Mouse (Mus musculus) brown adipose tissue, adult 24 weeks (tissue): Measurements from ENCODE around the gene 4930433I11Rik. TPM values are rescaled to one million over a fixed set of nuclear protein-coding genes. Genes with fewer than 3 reads are reported as not detected.
"Not testable (repeated sequence)": the region's sequence is repeated elsewhere in the genome, so short reads cannot be mapped to it uniquely, and the experiment has no call there.

ENCODE experiments used
- H3K27ac ChIP-seq: fragments of 200-500 bp; replicated peaks from 2 replicates; pipeline ENCODE4 v1.5.1; 2012; ENCODE audit warnings: low read depth, mild to moderate bottlenecking, low read length
- H3K4me1 ChIP-seq: fragments of 200-500 bp; 2 replicates; pipeline ENCODE4 v1.6.1; 2012; ENCODE audit warnings: low read length, mixed read lengths; ENCODE audit not compliant: control insufficient read depth, insufficient read depth, insufficient read length
- H3K4me3 ChIP-seq: fragments of 200-500 bp; 2 replicates; pipeline ENCODE4 v1.5.1; 2012; ENCODE audit warnings: low read depth, mild to moderate bottlenecking, low read length, moderate library complexity; ENCODE audit not compliant: insufficient read depth
- polyA plus RNA-seq: library from polyadenylated mRNA; stranded (reverse); fragments of >200 nt; gene quantifications from 2 replicates; pipeline ENCODE4 v1.2.4, GENCODE M21; 2012; ENCODE audit not compliant: missing spikeins, insufficient read depth, insufficient read length

Gene 4930433I11Rik
- not detected in 2 replicates for polyA plus RNA-seq

GRCm38 (mm10) chr7:40987243-40987642, at the start of gene 4930433I11Rik:
Gene 4930433I11Rik, plus strand, starts transcription at chr7:40987543.
- Histone ChIP-seq H3K4me1 (no peaks in the 10 kb centered on the region), H3K4me3 (no peak within 1 kb of the TSS), H3K27ac (no peak within 1 kb of the TSS)

GRCm38 (mm10) chr7:40939371-40939770, 48.0 kb upstream of the 4930433I11Rik start:
- no peaks in the 10 kb centered on the region for H3K4me1 ChIP-seq
- no peak overlapping the region for H3K4me3 ChIP-seq
- no peak overlapping the region for H3K27ac ChIP-seq

DNA sequence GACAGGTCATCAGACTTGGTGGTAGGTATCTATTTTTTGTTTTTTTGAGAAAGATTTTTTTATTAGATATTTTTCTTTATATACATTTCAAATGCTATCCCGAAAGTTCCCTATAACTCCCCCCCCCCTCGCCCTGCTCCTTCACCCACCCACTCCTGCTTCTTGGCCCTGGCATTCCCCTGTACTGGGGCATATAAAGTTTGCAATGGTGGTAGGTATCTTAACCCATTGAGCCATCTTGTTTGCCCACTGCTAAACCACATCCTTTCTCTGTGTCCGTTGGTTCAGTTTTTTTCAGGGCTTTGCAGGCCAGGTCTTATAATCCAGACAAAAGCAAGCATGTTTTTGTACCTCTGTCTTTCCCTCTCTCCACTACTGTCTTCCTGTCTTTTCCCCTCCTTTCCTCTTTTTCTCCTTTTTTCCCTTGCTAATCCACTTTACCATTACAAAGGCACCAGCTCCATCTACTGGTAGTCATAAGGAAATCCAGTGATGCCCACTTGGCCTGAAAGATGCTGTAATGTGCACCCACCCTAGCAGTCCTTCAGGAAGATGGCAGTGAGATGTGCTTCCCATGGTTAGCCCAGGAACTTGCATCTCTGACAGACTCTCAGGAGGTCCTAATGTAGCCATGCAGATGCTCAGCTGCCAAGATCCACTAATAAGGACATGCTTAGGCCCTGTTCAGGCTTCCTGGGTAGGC, 45.0 kb upstream of the 4930433I11Rik start:
- no peak overlapping the region for H3K27ac ChIP-seq
- no peak overlapping the region for H3K4me3 ChIP-seq
- no peaks in the 10 kb centered on the region for H3K4me1 ChIP-seq

- H3K27ac ChIP-seq, H3K4me1 ChIP-seq, H3K4me3 ChIP-seq: not testable (repeated sequence)
Observed at GRCm38 (mm10) chr7:41032419-41032818, 45.1 kb downstream of the 4930433I11Rik start, which contains the start of gene Gm4884. Gene Gm4884, plus strand, starts transcription at chr7:41032719.

DNA sequence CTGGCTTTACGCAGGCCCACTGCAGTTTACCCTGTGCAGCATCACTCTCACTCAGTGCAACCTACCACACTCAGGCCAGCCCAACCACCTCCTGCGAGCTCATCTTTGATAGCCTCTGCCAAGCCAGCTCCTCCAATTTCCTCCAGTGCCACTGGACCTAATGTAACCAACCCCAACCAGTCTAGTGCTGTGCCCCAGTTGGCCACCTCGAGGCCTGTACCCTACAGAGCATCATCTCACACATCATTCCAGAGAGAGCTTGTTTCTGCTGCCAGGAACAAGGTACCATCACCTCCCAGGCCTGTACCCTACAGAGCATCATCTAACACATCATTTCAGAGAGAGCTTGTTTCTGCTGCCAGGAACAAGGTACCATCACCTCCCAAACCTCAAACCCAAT, 56.7 kb downstream of the 4930433I11Rik start:
- H3K4me1 ChIP-seq, H3K27ac ChIP-seq, H3K4me3 ChIP-seq: not testable (repeated sequence)

Other genes with a start within 250 kb of the 4930433I11Rik start
- gene Vstm2b, start 89.2 kb upstream of the 4930433I11Rik start, polyA plus RNA-seq: not detected in 2 replicates
- not detected in 2 replicates for gene Gm4884, start 45.2 kb downstream of the 4930433I11Rik start, polyA plus RNA-seq
- not detected in 2 replicates for gene Gm5592, start 166.3 kb downstream of the 4930433I11Rik start, polyA plus RNA-seq